Mouse (Mus musculus): ENCODE data around the gene Lcn2. TPM values are rescaled to one million over a fixed set of nuclear protein-coding genes. Genes with fewer than 3 reads are reported as not detected.
"Not testable (repeated sequence)": the region's sequence is repeated elsewhere in the genome, so short reads cannot be mapped to it uniquely, and the experiment has no call there.

The Lcn2 gene
- polyA plus RNA-seq, 1 experiment from 2014 or later = 0.35 TPM

DNA sequence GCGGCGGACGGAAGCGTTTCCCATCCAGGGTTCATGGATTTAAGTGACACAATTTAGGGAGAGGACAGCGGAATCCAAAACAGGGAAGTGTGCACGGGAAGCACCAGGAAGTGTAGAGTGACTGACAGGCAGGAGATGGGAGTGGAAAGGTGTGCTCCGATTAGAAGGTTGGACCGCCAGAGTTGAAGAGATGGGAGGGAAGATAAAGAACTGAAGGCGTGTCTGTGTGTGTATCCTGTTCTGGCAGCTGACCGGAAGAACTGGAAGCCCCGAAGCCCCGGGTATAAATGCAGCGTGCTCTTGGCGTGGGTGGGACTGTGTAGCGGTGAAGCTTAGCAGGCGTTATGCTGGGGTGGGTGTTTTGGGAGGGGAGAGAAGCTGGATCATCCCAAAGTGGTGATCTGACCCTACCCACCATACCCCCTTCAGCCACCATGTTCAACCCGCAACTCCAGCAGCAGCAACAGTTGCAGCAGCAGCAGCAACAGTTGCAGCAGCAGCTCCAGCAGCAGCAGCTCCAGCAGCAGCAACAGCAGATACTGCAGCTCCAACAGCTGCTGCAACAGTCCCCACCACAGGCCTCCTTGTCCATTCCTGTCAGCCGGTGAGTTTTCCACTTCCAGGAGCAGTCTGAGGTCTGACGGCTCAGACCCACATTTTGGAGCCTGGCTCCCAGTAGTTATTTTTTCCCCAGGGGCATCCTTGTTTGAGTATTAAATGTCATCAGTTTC lies 24.5 kb downstream of the Lcn2 start:
- Histone ChIP-seq H3K4me1 (ENCODE audit: control insufficient read depth, insufficient read depth, low read length) (peaks cover 15% of the 10 kb centered on the region), H3K9me3 (ENCODE audit: control insufficient read depth, low read length) (no peaks in the 10 kb centered on the region), H3K27me3 (ENCODE audit: control insufficient read depth, insufficient read depth, low read length) (no peaks in the 10 kb centered on the region), H3K36me3 (ENCODE audit: control insufficient read depth, insufficient read depth, low read length) (peaks cover 11% of the 10 kb centered on the region; the same call in 1 of the 2 replicates), H3K9ac (replicated peaks; ENCODE audit: low read depth, low read length) (peak overlapping the region; percentile 88), H3K4me3 (ENCODE audit: low read depth, low read length) (peak overlapping the region; percentile 79), H3K27ac (ENCODE audit: low read depth, low read length) (peak overlapping the region; percentile 78), H3K4me2 (ENCODE audit: low read depth, low read length) (peak overlapping the region; percentile 88)
- 14% methylated on average over 17 of the region's 19 CpGs for WGBS
- no peak for ATAC-seq (ENCODE audit: low read depth)

DNA sequence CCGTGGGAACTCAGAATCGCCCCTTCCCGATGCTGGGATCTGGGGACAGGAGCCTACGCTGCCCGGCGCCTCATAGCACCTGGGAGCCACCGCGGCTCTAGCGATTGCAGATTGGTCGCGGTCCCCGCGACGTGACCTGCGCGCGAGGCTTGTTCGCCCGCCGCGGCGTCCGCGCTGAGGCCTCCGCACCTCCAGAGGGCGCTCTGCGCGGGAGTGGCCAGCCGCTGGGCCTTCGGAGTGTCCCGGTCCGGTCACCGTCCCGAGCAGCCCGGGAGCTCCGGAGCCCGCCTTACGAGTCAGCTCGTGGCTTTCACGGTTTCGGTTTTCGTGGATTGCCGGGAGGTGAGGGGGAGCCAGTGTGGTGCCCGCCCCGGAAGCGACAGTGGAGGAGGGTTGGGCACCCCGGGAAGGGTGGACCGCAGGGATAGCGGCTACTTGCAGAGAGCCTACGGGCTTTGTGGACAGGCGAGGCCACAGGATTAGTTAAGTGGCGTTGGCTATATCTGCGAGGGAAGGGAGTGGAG lies 25.2 kb downstream of the Lcn2 start:
- Histone ChIP-seq H3K4me3 (ENCODE audit: low read depth, low read length) (peak overlapping the region; percentile 79), H3K36me3 (ENCODE audit: control insufficient read depth, insufficient read depth, low read length) (peaks cover 8% of the 10 kb centered on the region; the same call in 1 of the 2 replicates), H3K9me3 (ENCODE audit: control insufficient read depth, low read length) (no peaks in the 10 kb centered on the region), H3K4me2 (ENCODE audit: low read depth, low read length) (peak overlapping the region; percentile 88), H3K9ac (replicated peaks; ENCODE audit: low read depth, low read length) (peak overlapping the region; percentile 88), H3K27ac (ENCODE audit: low read depth, low read length) (peak overlapping the region; percentile 78), H3K27me3 (ENCODE audit: control insufficient read depth, insufficient read depth, low read length) (no peaks in the 10 kb centered on the region), H3K4me1 (ENCODE audit: control insufficient read depth, insufficient read depth, low read length) (peaks cover 15% of the 10 kb centered on the region)
- ATAC-seq (ENCODE audit: low read depth) = peak; percentile 87
- under 1% methylated on average over 53 of the region's 53 CpGs for WGBS

DNA sequence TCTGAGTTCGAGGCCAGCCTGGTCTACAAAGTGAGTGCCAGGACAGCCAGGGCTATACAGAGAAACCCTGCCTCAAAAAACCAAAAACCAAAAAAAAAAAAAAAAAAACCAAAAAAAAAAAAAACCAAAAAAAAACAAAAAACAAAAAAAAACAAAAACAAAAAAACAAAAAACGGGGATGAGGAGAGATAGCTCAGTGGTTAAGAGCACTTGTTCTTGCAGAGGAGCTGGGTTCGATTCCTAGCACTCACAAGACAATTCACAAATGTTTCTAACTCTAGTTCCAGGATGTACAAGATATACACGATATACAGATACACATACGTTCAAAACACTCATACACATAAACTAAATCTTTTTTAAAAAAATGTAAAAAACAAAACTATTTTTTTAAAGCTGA lies 25.8 kb downstream of the Lcn2 start:
- peak overlapping the region; percentile 88 for H3K4me2 ChIP-seq (ENCODE audit: low read depth, low read length)
- H3K4me3 ChIP-seq (ENCODE audit: low read depth, low read length) = peak overlapping the region; percentile 79
- peak overlapping the region; percentile 88; the same call in 1 of the 2 replicates for H3K9ac ChIP-seq (replicated peaks; ENCODE audit: low read depth, low read length)
- WGBS = 46% methylated on average over 5 of the region's 5 CpGs
- not testable (repeated sequence) for H3K9me3 ChIP-seq (ENCODE audit: control insufficient read depth, low read length); ATAC-seq (ENCODE audit: low read depth); H3K36me3 ChIP-seq (ENCODE audit: control insufficient read depth, insufficient read depth, low read length); H3K27me3 ChIP-seq (ENCODE audit: control insufficient read depth, insufficient read depth, low read length)
- peak overlapping the region; percentile 78; the same call in 1 of the 2 replicates for H3K27ac ChIP-seq (ENCODE audit: low read depth, low read length)
- peaks cover 15% of the 10 kb centered on the region for H3K4me1 ChIP-seq (ENCODE audit: control insufficient read depth, insufficient read depth, low read length)

DNA sequence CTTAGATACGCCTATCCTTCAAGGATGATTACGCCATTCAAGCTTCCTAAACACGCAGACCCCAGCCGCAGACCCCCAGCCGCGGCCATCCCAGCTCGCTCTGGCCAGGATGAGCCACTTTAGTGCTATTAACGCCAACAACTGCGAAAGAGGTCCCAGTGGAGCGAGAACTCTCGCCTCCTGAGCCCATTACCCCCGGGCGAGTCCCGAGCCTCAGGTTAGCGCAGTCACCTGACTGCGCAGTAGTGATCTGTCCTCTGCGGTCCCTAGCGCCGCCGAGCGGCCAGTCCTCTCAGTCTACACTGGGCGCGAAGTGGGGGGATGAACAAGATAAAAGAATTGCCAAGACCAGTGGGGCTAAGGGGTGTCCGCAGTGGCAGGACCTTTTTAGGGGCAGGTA lies 26.6 kb downstream of the Lcn2 start:
- ATAC-seq (ENCODE audit: low read depth) = no peak

DNA sequence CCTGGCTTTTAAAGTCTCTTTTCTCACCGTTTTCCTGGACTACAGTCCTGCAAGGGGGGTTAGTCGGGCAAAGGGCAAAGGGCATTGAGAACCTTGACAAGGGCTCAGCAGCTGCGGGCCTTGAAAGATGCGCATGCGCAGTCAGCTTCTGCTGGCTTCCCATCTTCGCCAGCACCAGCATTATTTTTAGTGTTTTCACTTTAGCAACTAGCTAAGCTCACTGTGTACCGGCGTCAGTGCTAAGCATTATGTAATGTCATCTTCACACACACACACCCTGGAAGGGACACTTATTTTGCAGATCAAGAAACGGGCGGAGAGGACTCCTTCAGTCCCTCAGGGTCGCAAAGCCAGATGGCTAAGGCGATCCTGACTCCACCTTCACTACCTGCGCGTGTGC lies 27.3 kb downstream of the Lcn2 start:
- no peak; the same call in 1 of the 2 replicates for ATAC-seq (ENCODE audit: low read depth)
- Histone ChIP-seq H3K27ac (ENCODE audit: low read depth, low read length) (no peak overlapping the region), H3K9me3 (ENCODE audit: control insufficient read depth, low read length) (no peaks in the 10 kb centered on the region), H3K4me3 (ENCODE audit: low read depth, low read length) (peak overlapping the region; percentile 27; the same call in 1 of the 2 replicates), H3K27me3 (ENCODE audit: control insufficient read depth, insufficient read depth, low read length) (no peaks in the 10 kb centered on the region), H3K4me1 (ENCODE audit: control insufficient read depth, insufficient read depth, low read length) (peaks cover 15% of the 10 kb centered on the region), H3K4me2 (ENCODE audit: low read depth, low read length) (peak overlapping the region; percentile 59), H3K36me3 (ENCODE audit: control insufficient read depth, insufficient read depth, low read length) (no peaks in the 10 kb centered on the region), H3K9ac (replicated peaks; ENCODE audit: low read depth, low read length) (no peak overlapping the region)
- 6% methylated on average over 14 of the region's 14 CpGs for WGBS

More for the DNA sequence above, 26.6 kb downstream of the Lcn2 start:
- Histone ChIP-seq H3K4me1 (ENCODE audit: control insufficient read depth, insufficient read depth, low read length) (peaks cover 15% of the 10 kb centered on the region), H3K9me3 (ENCODE audit: control insufficient read depth, low read length) (no peaks in the 10 kb centered on the region), H3K36me3 (ENCODE audit: control insufficient read depth, insufficient read depth, low read length) (no peaks in the 10 kb centered on the region), H3K27me3 (ENCODE audit: control insufficient read depth, insufficient read depth, low read length) (no peaks in the 10 kb centered on the region), H3K27ac (ENCODE audit: low read depth, low read length) (no peak overlapping the region), H3K4me3 (ENCODE audit: low read depth, low read length) (peak overlapping the region; percentile 27; the same call in 1 of the 2 replicates), H3K9ac (replicated peaks; ENCODE audit: low read depth, low read length) (no peak overlapping the region), H3K4me2 (ENCODE audit: low read depth, low read length) (peak overlapping the region; percentile 59)
- 1% methylated on average over 24 of the region's 24 CpGs for WGBS

DNA sequence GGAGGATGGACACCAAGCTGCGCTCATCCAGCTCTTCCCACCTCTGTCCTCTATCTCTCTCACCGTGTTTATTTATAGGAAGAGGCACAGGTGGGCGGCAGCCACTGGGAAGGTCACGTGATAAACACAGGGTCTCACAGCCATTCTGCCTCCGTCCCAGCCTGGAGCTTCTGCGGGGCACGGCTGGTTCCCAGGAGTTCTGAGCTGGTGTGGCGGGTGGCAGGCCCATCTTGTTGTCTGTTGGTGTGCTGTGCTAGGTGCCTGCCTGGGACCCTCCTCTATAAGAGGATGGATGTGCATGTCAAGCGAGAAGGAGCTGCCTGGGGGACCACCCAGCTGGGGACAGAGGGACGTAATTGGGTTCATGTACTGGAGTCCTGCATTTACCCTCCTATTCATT lies 29.7 kb downstream of the Lcn2 start:
- H3K27me3 ChIP-seq (ENCODE audit: control insufficient read depth, insufficient read depth, low read length) = no peaks in the 10 kb centered on the region
- ATAC-seq (ENCODE audit: low read depth) = no peak
- no peak overlapping the region for H3K4me3 ChIP-seq (ENCODE audit: low read depth, low read length)
- no peaks in the 10 kb centered on the region for H3K36me3 ChIP-seq (ENCODE audit: control insufficient read depth, insufficient read depth, low read length)
- H3K9ac ChIP-seq (replicated peaks; ENCODE audit: low read depth, low read length) = no peak overlapping the region
- H3K4me2 ChIP-seq (ENCODE audit: low read depth, low read length) = no peak overlapping the region
- no peaks in the 10 kb centered on the region for H3K9me3 ChIP-seq (ENCODE audit: control insufficient read depth, low read length)
- 68% methylated on average over 10 of the region's 10 CpGs for WGBS
- no peak overlapping the region for H3K27ac ChIP-seq (ENCODE audit: low read depth, low read length)
- H3K4me1 ChIP-seq (ENCODE audit: control insufficient read depth, insufficient read depth, low read length) = peaks cover 5% of the 10 kb centered on the region; the same call in 1 of the 2 replicates

DNA sequence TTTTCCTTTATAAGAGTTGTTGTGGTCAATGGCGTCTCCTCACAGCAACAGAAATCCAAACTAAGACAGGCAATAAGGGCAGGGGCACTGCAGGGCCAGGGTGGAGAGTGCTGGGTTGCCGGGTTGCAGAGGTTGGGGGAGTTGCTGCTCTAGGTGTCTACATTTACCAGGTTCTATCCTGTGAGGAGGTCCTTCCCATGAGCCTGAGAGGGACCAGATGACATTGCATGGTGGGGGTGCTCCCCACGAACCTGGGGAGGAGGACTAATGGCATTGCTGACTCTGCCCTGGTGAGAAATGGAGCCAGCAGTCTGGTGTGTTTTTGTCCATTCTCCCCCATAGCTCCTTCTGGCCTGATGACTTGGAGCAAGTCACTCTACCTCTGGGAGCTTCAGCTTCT lies 30.3 kb downstream of the Lcn2 start:
- Histone ChIP-seq H3K4me2 (ENCODE audit: low read depth, low read length) (no peak overlapping the region), H3K4me1 (ENCODE audit: control insufficient read depth, insufficient read depth, low read length) (peaks cover 5% of the 10 kb centered on the region; the same call in 1 of the 2 replicates), H3K27ac (ENCODE audit: low read depth, low read length) (no peak overlapping the region), H3K9ac (replicated peaks; ENCODE audit: low read depth, low read length) (no peak overlapping the region), H3K9me3 (ENCODE audit: control insufficient read depth, low read length) (no peaks in the 10 kb centered on the region), H3K4me3 (ENCODE audit: low read depth, low read length) (no peak overlapping the region), H3K27me3 (ENCODE audit: control insufficient read depth, insufficient read depth, low read length) (no peaks in the 10 kb centered on the region; the same call in 1 of the 2 replicates), H3K36me3 (ENCODE audit: control insufficient read depth, insufficient read depth, low read length) (no peaks in the 10 kb centered on the region)
- ATAC-seq (ENCODE audit: low read depth) = no peak
- WGBS = 66% methylated on average over 3 of the region's 3 CpGs

DNA sequence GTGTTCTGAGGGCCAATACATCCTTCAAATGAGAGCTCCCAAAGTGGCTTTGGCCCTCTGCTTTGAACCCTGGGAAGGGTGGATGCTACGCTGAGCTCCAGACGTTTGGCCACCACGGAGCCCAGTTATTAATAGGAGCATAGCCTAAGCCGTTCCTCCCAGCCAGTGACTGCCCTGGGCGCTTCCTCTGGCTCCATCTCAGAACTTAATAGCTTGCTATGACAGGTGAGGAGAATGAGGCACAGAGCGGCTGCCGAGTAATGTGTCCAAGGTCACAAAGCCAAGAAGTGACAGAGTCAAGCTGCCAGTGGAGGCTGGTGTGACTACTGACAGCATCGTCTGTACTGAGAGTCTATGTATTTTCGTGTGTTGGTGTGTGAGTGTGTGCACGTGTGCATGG lies 31.8 kb downstream of the Lcn2 start:
- H3K9me3 ChIP-seq (ENCODE audit: control insufficient read depth, low read length) = no peaks in the 10 kb centered on the region
- no peak overlapping the region for H3K9ac ChIP-seq (replicated peaks; ENCODE audit: low read depth, low read length)
- H3K27ac ChIP-seq (ENCODE audit: low read depth, low read length) = no peak overlapping the region
- no peak overlapping the region for H3K4me3 ChIP-seq (ENCODE audit: low read depth, low read length)
- no peak for ATAC-seq (ENCODE audit: low read depth)
- no peak overlapping the region for H3K4me2 ChIP-seq (ENCODE audit: low read depth, low read length)
- H3K36me3 ChIP-seq (ENCODE audit: control insufficient read depth, insufficient read depth, low read length) = no peaks in the 10 kb centered on the region
- 84% methylated on average over 10 of the region's 10 CpGs for whole genome bisulfite sequencing
- H3K27me3 ChIP-seq (ENCODE audit: control insufficient read depth, insufficient read depth, low read length) = peaks cover 2% of the 10 kb centered on the region; the same call in 1 of the 2 replicates
- peaks cover 4% of the 10 kb centered on the region; the same call in 1 of the 2 replicates for H3K4me1 ChIP-seq (ENCODE audit: control insufficient read depth, insufficient read depth, low read length)

DNA sequence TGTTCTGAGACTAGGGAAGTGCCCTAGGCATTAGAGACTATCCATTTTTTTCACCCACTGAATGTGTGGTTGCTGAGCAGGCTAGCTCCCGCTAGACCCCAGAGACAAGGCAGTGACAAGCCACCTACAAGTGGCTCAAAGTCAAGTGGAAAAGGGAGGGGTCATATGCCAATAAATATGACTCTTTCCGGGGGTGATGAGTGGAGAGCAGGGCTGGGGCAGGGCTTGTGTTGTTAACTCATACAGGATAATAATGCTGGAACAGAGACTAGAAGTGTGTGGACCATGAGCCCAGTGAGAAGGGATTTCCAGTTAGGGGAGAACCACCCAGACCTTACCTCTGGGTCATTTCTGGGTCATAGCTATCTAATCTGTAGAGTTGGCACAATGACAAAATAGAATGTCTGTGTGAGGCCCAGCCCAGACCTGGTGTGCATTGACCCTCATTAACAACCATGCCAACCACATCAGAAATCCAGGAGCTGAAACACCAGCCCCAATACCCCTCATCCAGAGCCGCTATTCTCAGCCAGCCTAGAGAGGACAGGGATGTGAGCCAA lies 33.6 kb downstream of the Lcn2 start:
- WGBS = 96% methylated on average over 3 of the region's 3 CpGs
- H3K36me3 ChIP-seq (ENCODE audit: control insufficient read depth, insufficient read depth, low read length) = no peaks in the 10 kb centered on the region
- H3K27ac ChIP-seq (ENCODE audit: low read depth, low read length) = no peak overlapping the region
- peaks cover 2% of the 10 kb centered on the region; the same call in 1 of the 2 replicates for H3K27me3 ChIP-seq (ENCODE audit: control insufficient read depth, insufficient read depth, low read length)
- H3K4me1 ChIP-seq (ENCODE audit: control insufficient read depth, insufficient read depth, low read length) = peaks cover 13% of the 10 kb centered on the region
- H3K9me3 ChIP-seq (ENCODE audit: control insufficient read depth, low read length) = no peaks in the 10 kb centered on the region
- H3K4me3 ChIP-seq (ENCODE audit: low read depth, low read length) = no peak overlapping the region
- H3K4me2 ChIP-seq (ENCODE audit: low read depth, low read length) = no peak overlapping the region
- ATAC-seq (ENCODE audit: low read depth) = no peak
- H3K9ac ChIP-seq (replicated peaks; ENCODE audit: low read depth, low read length) = no peak overlapping the region

Measured in neural tube, embryonic 14.5 days (tissue).